Mouse (Mus musculus) neural tube, embryonic 15.5 days (tissue): ENCODE measurements around the gene Gm28998. TPM values are rescaled to one million over a fixed set of nuclear protein-coding genes. Genes with fewer than 3 reads are reported as not detected.
"Not testable (repeated sequence)": the region's sequence is repeated elsewhere in the genome, so short reads cannot be mapped to it uniquely, and the experiment has no call there.

Experiments used
- ATAC-seq: fragments of 200-750 bp; cut with Nextera tagmentation; 2 replicates; pipeline ENCODE4 v1.8.0; 2017; ENCODE audit warnings: mild to moderate bottlenecking, moderate TSS enrichment, moderate library complexity; ENCODE audit not compliant: low FRiP score
- H3K27ac ChIP-seq: fragments of 300-500 bp; sonication (generic); replicated peaks from 2 replicates; pipeline ENCODE4 v1.5.1; 2015; ENCODE audit warnings: mild to moderate bottlenecking, inconsistent platforms
- H3K27me3 ChIP-seq: fragments of 300-500 bp; sonication (generic); replicated peaks from 2 replicates; pipeline ENCODE4 v1.6.1; 2015; ENCODE audit warnings: inconsistent platforms
- H3K36me3 ChIP-seq: fragments of 300-500 bp; sonication (generic); 2 replicates; pipeline ENCODE4 v1.6.1; 2015; ENCODE audit warnings: inconsistent platforms
- H3K4me1 ChIP-seq: fragments of 300-500 bp; sonication (generic); 2 replicates; pipeline ENCODE4 v1.6.1; 2015; ENCODE audit warnings: inconsistent platforms
- H3K4me2 ChIP-seq: fragments of 300-500 bp; sonication (generic); 2 replicates; pipeline ENCODE4 v1.6.1; 2015; ENCODE audit warnings: inconsistent platforms, mild to moderate bottlenecking, moderate library complexity
- H3K4me3 ChIP-seq: fragments of 300-500 bp; sonication (generic); replicated peaks from 2 replicates; pipeline ENCODE4 v1.5.1; 2015; ENCODE audit warnings: mild to moderate bottlenecking, inconsistent platforms
- H3K9ac ChIP-seq: fragments of 300-500 bp; sonication (generic); replicated peaks from 2 replicates; pipeline ENCODE4 v1.6.1; 2015; ENCODE audit warnings: mild to moderate bottlenecking, inconsistent platforms
- H3K9me3 ChIP-seq: fragments of 300-500 bp; sonication (generic); replicated peaks from 2 replicates; pipeline ENCODE4 v1.6.1; 2016; ENCODE audit warnings: inconsistent platforms
- WGBS: fragments of 180-500 bp; shearing (Covaris S2); methylation state at CpG from one replicate; pipeline ENCODE4 v1.1.7; 2015; ENCODE audit warnings: mixed read lengths; 5-methylcytosine and 5-hydroxymethylcytosine counted together
- polyA plus RNA-seq: library from polyadenylated mRNA; unstranded; fragments of >200 nt; fragmentation: Nextera tagmentation; extraction: Ambion mirVana; gene quantifications from 2 replicates; pipeline ENCODE4 v1.2.1, GENCODE M21; 2015

The Gm28998 gene
- polyA plus RNA-seq = not detected in 2 replicates

DNA sequence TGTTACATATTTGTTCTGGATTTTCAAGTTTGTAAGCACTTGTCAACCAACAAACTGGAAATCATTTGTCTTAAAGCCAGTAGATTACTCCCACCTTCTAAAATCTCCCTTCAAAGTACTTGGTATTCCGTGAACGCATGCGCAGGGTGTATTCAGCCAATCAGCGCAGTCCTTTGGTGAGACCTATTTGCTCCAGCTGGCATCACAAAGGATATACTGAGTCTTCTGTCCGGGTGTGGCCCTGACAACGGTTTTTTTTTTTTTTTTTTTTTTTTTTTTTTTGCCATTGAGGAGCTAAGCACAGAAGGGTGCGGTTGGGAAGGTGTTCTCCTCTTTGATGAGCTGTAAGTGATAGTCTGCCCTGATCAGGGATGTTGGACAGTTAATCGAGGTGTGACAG, at the start of gene Gm28998:
Gene Gm28998 (plus strand): TSS at position 301 of the 400 bp plus-strand sequence.
- not testable (repeated sequence) for H3K9me3 ChIP-seq, H3K36me3 ChIP-seq, H3K9ac ChIP-seq, H3K27ac ChIP-seq, H3K4me1 ChIP-seq, H3K4me2 ChIP-seq, H3K4me3 ChIP-seq, ATAC-seq, H3K27me3 ChIP-seq
- WGBS = no CpG with 5 or more reads among the region's 8 CpGs

Other genes with a start within 250 kb of the Gm28998 start
- gene Gm21244, start 84.5 kb upstream of the Gm28998 start, polyA plus RNA-seq = not detected in 2 replicates
- gene Gm21788, start 151.2 kb downstream of the Gm28998 start, polyA plus RNA-seq = not detected in 2 replicates